Mouse (Mus musculus) MEL (cell line): ENCODE results near the gene Tmem256. TPM values are rescaled to one million over a fixed set of nuclear protein-coding genes. Genes with fewer than 3 reads are reported as not detected.

Experiments
- DNase-seq: peaks from one replicate; pipeline ENCODE4 v3.0.0; 2011; ENCODE audit warnings: low read depth, low spot score
- H3K27ac ChIP-seq: 2 replicates; pipeline ENCODE4 v1.5.1; 2012; ENCODE audit warnings: low read depth, mild to moderate bottlenecking, control low read depth, low read length, moderate library complexity; ENCODE audit not compliant: control insufficient read depth
- H3K27me3 ChIP-seq, 2 experiments: fragments of 150-350 bp in 1 of 2; sonication (generic) in 1 of 2; 2 replicates each; pipeline ENCODE4 v1.6.1; 2012; ENCODE audit warnings: low read length in 2 of 2, mild to moderate bottlenecking in 2 of 2, improper control_type of control experiment in 1 of 2, moderate library complexity in 1 of 2; ENCODE audit not compliant: insufficient read depth in 2 of 2, control insufficient read depth in 1 of 2
- H3K36me3 ChIP-seq, 2 experiments: 2 replicates each; pipeline ENCODE4 v1.6.1; 2012 to 2014; ENCODE audit warnings: low read length in 2 of 2, improper control_type of control experiment in 1 of 2, inconsistent platforms in 1 of 2, mild to moderate bottlenecking in 1 of 2; ENCODE audit not compliant: insufficient read depth in 2 of 2, control insufficient read depth in 1 of 2
- H3K4me1 ChIP-seq, 2 experiments: fragments of 150-350 bp in 1 of 2; sonication (generic) in 1 of 2; 2 replicates each; pipeline ENCODE4 v1.6.1; 2012; ENCODE audit warnings: low read length in 2 of 2, improper control_type of control experiment in 1 of 2, mild to moderate bottlenecking in 1 of 2; ENCODE audit not compliant: insufficient read depth in 2 of 2, control insufficient read depth in 1 of 2
- H3K4me3 ChIP-seq, 2 experiments: fragments of 150-350 bp in 1 of 2; sonication (generic) in 1 of 2; 2 replicates each; pipeline ENCODE4 v1.5.1; 2012; ENCODE audit warnings: low read depth in 2 of 2, low read length in 2 of 2, mild to moderate bottlenecking in 2 of 2, moderate library complexity in 2 of 2, control low read depth in 1 of 2, improper control_type of control experiment in 1 of 2; ENCODE audit not compliant: control insufficient read depth in 1 of 2, insufficient read depth in 1 of 2
- H3K79me2 ChIP-seq: 2 replicates; pipeline ENCODE4 v1.6.1; 2012; ENCODE audit warnings: mild to moderate bottlenecking, low read length, moderate library complexity; ENCODE audit not compliant: control insufficient read depth, poor library complexity, insufficient read depth
- H3K9ac ChIP-seq: 2 replicates; pipeline ENCODE4 v1.6.1; 2012; ENCODE audit warnings: low read depth, mild to moderate bottlenecking, control low read depth, low read length, moderate library complexity; ENCODE audit not compliant: control insufficient read depth, poor library complexity, severe bottlenecking
- H3K9me3 ChIP-seq: fragments of 150-350 bp; sonication (generic); replicated peaks from 2 replicates; pipeline ENCODE4 v1.6.1; 2012; ENCODE audit warnings: mild to moderate bottlenecking, low read length, improper control_type of control experiment, moderate library complexity; ENCODE audit not compliant: insufficient read depth
- CHD2 ChIP-seq: IDR thresholded peaks from 2 replicates; pipeline ENCODE4 v1.6.1; 2011; ENCODE audit warnings: low read length, improper control_type of control experiment
- CTCF ChIP-seq, 3 experiments: IDR thresholded peaks in 2 of 3; conservative IDR thresholded peaks in 1 of 3; 2 replicates each; pipeline ENCODE4 v1.5.1; 2011 to 2012; ENCODE audit warnings: low read length in 3 of 3, low read depth in 2 of 3, mild to moderate bottlenecking in 2 of 3, improper control_type of control experiment in 1 of 3, inconsistent platforms in 1 of 3, mixed read lengths in 1 of 3, moderate library complexity in 1 of 3; ENCODE audit not compliant: control insufficient read depth in 1 of 3, insufficient read depth in 1 of 3, poor library complexity in 1 of 3, severe bottlenecking in 1 of 3
- E2F4 ChIP-seq: IDR thresholded peaks from 2 replicates; pipeline ENCODE4 v1.6.1; 2011; ENCODE audit warnings: low read depth, low read length, improper control_type of control experiment, borderline replicate concordance
- ELF1 ChIP-seq: IDR thresholded peaks from 2 replicates; pipeline ENCODE4 v1.6.1; 2014; ENCODE audit warnings: low read depth, mild to moderate bottlenecking, inconsistent platforms, low read length, improper control_type of control experiment, moderate library complexity
- EP300 ChIP-seq, 2 experiments: IDR thresholded peaks; 2 replicates each; pipeline ENCODE4 v1.6.1; 2011; ENCODE audit warnings: improper control_type of control experiment in 2 of 2, low read length in 2 of 2, low read depth in 1 of 2, mild to moderate bottlenecking in 1 of 2
- ETS1 ChIP-seq: IDR thresholded peaks from 2 replicates; pipeline ENCODE4 v1.6.1; 2012; ENCODE audit warnings: low read depth, mild to moderate bottlenecking, inconsistent platforms, low read length, improper control_type of control experiment, moderate library complexity
- GABPA ChIP-seq: IDR thresholded peaks from 2 replicates; pipeline ENCODE4 v1.6.1; 2012; ENCODE audit warnings: low read depth, mild to moderate bottlenecking, inconsistent platforms, low read length, improper control_type of control experiment, moderate library complexity
- GATA1 ChIP-seq: IDR thresholded peaks from 2 replicates; pipeline ENCODE4 v1.6.1; 2011; ENCODE audit warnings: low read depth, low read length, improper control_type of control experiment
- HCFC1 ChIP-seq: IDR thresholded peaks from 2 replicates; pipeline ENCODE4 v1.6.1; 2012; ENCODE audit warnings: low read depth, mild to moderate bottlenecking, inconsistent platforms, low read length, improper control_type of control experiment, moderate library complexity
- JUND ChIP-seq: IDR thresholded peaks from 2 replicates; pipeline ENCODE4 v1.6.1; 2011; ENCODE audit warnings: low read depth, mild to moderate bottlenecking, improper control_type of control experiment, low read length
- KAT2A ChIP-seq: conservative IDR thresholded peaks from 2 replicates; pipeline ENCODE4 v1.6.1; 2012; ENCODE audit warnings: low read depth, low read length, improper control_type of control experiment, inconsistent platforms
- MAFK ChIP-seq: IDR thresholded peaks from 2 replicates; pipeline ENCODE4 v1.6.1; 2011; ENCODE audit warnings: low read depth, mild to moderate bottlenecking, low read length, improper control_type of control experiment, borderline replicate concordance
- MAX ChIP-seq: IDR thresholded peaks from 2 replicates; pipeline ENCODE4 v1.6.1; 2011; ENCODE audit warnings: low read length, improper control_type of control experiment
- MAZ ChIP-seq: IDR thresholded peaks from 2 replicates; pipeline ENCODE4 v1.6.1; 2012; ENCODE audit warnings: low read depth, mild to moderate bottlenecking, inconsistent platforms, low read length, improper control_type of control experiment
- MEF2A ChIP-seq: IDR thresholded peaks from 2 replicates; pipeline ENCODE4 v1.6.1; 2014; ENCODE audit warnings: low read depth, mild to moderate bottlenecking, inconsistent platforms, low read length, improper control_type of control experiment; ENCODE audit not compliant: poor library complexity, insufficient replicate concordance, severe bottlenecking; ENCODE audit errors: extremely low read depth
- MXI1 ChIP-seq: IDR thresholded peaks from 2 replicates; pipeline ENCODE4 v1.6.1; 2011; ENCODE audit warnings: mild to moderate bottlenecking, low read depth, low read length, improper control_type of control experiment
- MYB ChIP-seq: IDR thresholded peaks from 2 replicates; pipeline ENCODE4 v1.6.1; 2011; ENCODE audit warnings: mild to moderate bottlenecking, low read depth, low read length, improper control_type of control experiment
- MYC ChIP-seq: IDR thresholded peaks from 2 replicates; pipeline ENCODE4 v1.6.1; 2011; ENCODE audit warnings: low read depth, mild to moderate bottlenecking, low read length, improper control_type of control experiment, moderate library complexity
- NELFE ChIP-seq: IDR thresholded peaks from 2 replicates; pipeline ENCODE4 v1.6.1; 2011; ENCODE audit warnings: low read depth, low read length, improper control_type of control experiment
- NRF1 ChIP-seq: IDR thresholded peaks from 2 replicates; pipeline ENCODE4 v1.6.1; 2014; ENCODE audit warnings: low read depth, mild to moderate bottlenecking, inconsistent platforms, low read length, improper control_type of control experiment, moderate library complexity; ENCODE audit not compliant: poor library complexity, insufficient read depth, severe bottlenecking
- POLR2A ChIP-seq, 2 experiments: IDR thresholded peaks; 2 replicates each; pipeline ENCODE4 v1.6.1; 2011 to 2012; ENCODE audit warnings: low read length in 2 of 2, mild to moderate bottlenecking in 2 of 2, control low read depth in 1 of 2, improper control_type of control experiment in 1 of 2, low read depth in 1 of 2, moderate library complexity in 1 of 2; ENCODE audit not compliant: control insufficient read depth in 1 of 2, insufficient read depth in 1 of 2, poor library complexity in 1 of 2
- POLR2AphosphoS2 ChIP-seq: IDR thresholded peaks from 2 replicates; pipeline ENCODE4 v1.6.1; 2011; ENCODE audit warnings: low read length, improper control_type of control experiment
- RCOR1 ChIP-seq: IDR thresholded peaks from 2 replicates; pipeline ENCODE4 v1.6.1; 2012; ENCODE audit warnings: low read depth, mild to moderate bottlenecking, inconsistent platforms, low read length, improper control_type of control experiment
- SIN3A ChIP-seq: IDR thresholded peaks from 2 replicates; pipeline ENCODE4 v1.6.1; 2012; ENCODE audit warnings: low read length, improper control_type of control experiment, inconsistent platforms
- SMC3 ChIP-seq: IDR thresholded peaks from 2 replicates; pipeline ENCODE4 v1.6.1; 2011; ENCODE audit warnings: low read depth, low read length, improper control_type of control experiment
- TAL1 ChIP-seq: IDR thresholded peaks from 2 replicates; pipeline ENCODE4 v1.6.1; 2012; ENCODE audit warnings: mild to moderate bottlenecking, inconsistent platforms, low read length, moderate library complexity, mixed read lengths
- TCF12 ChIP-seq: IDR thresholded peaks from 2 replicates; pipeline ENCODE4 v1.6.1; 2014; ENCODE audit warnings: low read depth, mild to moderate bottlenecking, inconsistent platforms, low read length, improper control_type of control experiment, moderate library complexity
- UBTF ChIP-seq: IDR thresholded peaks from 2 replicates; pipeline ENCODE4 v1.6.1; 2012; ENCODE audit warnings: low read depth, mild to moderate bottlenecking, inconsistent platforms, low read length, improper control_type of control experiment, moderate library complexity, borderline replicate concordance; ENCODE audit not compliant: insufficient read depth
- USF1 ChIP-seq: IDR thresholded peaks from 2 replicates; pipeline ENCODE4 v1.6.1; 2014; ENCODE audit warnings: low read depth, mild to moderate bottlenecking, inconsistent platforms, low read length, improper control_type of control experiment, moderate library complexity
- ZC3H11A ChIP-seq: IDR thresholded peaks from 2 replicates; pipeline ENCODE4 v1.6.1; 2012; ENCODE audit warnings: low read depth, mild to moderate bottlenecking, inconsistent platforms, low read length, improper control_type of control experiment
- ZKSCAN1 ChIP-seq: IDR thresholded peaks from 2 replicates; pipeline ENCODE4 v1.6.1; 2012; ENCODE audit warnings: low read depth, mild to moderate bottlenecking, inconsistent platforms, low read length, improper control_type of control experiment, moderate library complexity
- ZMIZ1 ChIP-seq: IDR thresholded peaks from 2 replicates; pipeline ENCODE4 v1.6.1; 2012; ENCODE audit warnings: low read depth, mild to moderate bottlenecking, inconsistent platforms, low read length, improper control_type of control experiment, moderate library complexity
- polyA plus RNA-seq, 2 experiments: library from polyadenylated mRNA; stranded (reverse) in 1 of 2; unstranded in 1 of 2; fragments of >175 nt in 1 of 2; fragments of >200 nt in 1 of 2; gene quantifications; 2 replicates each; pipeline versions ENCODE4 v1.2.1 to v1.2.4; 2012; ENCODE audit warnings: low replicate concordance in 2 of 2, low read depth in 1 of 2; ENCODE audit not compliant: insufficient read length in 2 of 2, insufficient read depth in 1 of 2, missing spikeins in 1 of 2
- total RNA-seq: library from RNA; depleted of rRNA; stranded (reverse); fragments of 300-350 nt; gene quantifications from 2 replicates; pipeline ENCODE4 v1.2.3, GENCODE M21; 2012

Gene Tmem256
- total and polyA plus RNA-seq, 3 experiments, result 181 to 190 TPM; not detected in 1

DNA sequence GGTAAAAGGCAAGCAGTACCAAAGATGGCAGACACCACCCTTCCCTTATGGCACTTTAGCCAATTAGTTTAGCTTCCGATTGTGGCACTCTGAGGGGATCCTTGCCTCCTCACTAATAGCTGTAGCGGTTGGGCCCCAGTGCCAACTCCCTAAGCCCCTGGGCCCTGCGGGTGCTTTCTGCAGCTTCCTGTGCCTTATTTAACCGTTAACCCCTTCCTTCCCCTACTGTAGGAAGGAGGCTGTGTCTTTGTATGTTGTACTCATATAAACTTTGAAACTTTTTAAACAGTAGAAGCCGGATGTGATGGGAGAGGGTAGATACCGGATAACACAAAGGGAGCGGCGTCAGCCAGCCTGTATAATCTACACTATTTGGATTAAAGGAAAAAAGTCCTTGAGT lies 12.4 kb downstream of the Tmem256 start:
- DNase-seq, result no peak
- no peak for TF ChIP-seq SIN3A
- no peak for TF ChIP-seq TAL1
- no peak for TF ChIP-seq CHD2
- no peak for TF ChIP-seq NRF1
- TF ChIP-seq E2F4, result no peak
- no peak for TF ChIP-seq ETS1
- TF ChIP-seq ZKSCAN1, result no peak
- TF ChIP-seq MAFK, result no peak
- TF ChIP-seq EP300 (IDR thresholded peaks at IDR 0.05; ENCODE audit: low read depth in 1 of 2, low read length in 2 of 2), result no peak
- TF ChIP-seq MEF2A, result no peak
- no peak for TF ChIP-seq UBTF
- TF ChIP-seq POLR2A (IDR thresholded peaks at IDR 0.05; ENCODE audit: control insufficient read depth in 1 of 2, insufficient read depth in 1 of 2, low read depth in 1 of 2, low read length in 2 of 2, poor library complexity in 1 of 2), result no peak
- TF ChIP-seq JUND, result no peak
- TF ChIP-seq NELFE, result no peak
- no peak for TF ChIP-seq ZMIZ1
- TF ChIP-seq MAZ, result no peak
- no peak for TF ChIP-seq MYC
- TF ChIP-seq MYB, result no peak
- peaks cover 7 to 28% of the 10 kb centered on the region in 2 experiments; a peak in 3 of 4 replicates for H3K4me1 ChIP-seq
- H3K9me3 ChIP-seq, result no peaks in the 10 kb centered on the region
- H3K27ac ChIP-seq, result no peak overlapping the region
- H3K27me3 ChIP-seq, result no peaks in the 10 kb centered on the region
- H3K79me2 ChIP-seq, result peaks cover 3% of the 10 kb centered on the region; the same call in 1 of the 2 replicates
- no peak overlapping the region for H3K9ac ChIP-seq
- peaks cover 0 to 14% of the 10 kb centered on the region in 2 experiments; a peak in 2 of 4 replicates for H3K36me3 ChIP-seq
- H3K4me3 ChIP-seq, result no peak overlapping the region

DNA sequence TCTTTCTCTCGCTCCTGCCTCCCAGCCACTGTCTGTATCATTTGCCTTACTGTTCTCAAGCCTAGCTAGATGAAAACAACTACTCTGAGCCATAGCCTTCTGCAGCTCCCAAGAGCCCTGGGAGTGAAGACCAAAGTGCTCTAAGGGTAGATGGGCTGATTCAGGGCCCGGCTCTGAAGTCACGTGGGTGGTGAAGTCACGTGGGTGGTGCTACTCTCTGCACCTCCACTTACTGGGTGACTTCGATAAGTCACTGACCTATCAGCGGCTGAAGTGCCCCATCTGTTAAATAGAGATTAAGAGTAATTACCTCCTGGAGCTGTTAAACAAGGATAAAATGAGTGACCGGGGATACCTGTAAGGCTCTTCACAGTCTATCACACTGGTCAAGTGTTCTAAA lies 15.7 kb downstream of the Tmem256 start:
- peak; percentile 98 for DNase-seq
- H3K27me3 ChIP-seq, result no peaks in the 10 kb centered on the region
- H3K9me3 ChIP-seq, result no peaks in the 10 kb centered on the region
- no peaks in the 10 kb centered on the region for H3K79me2 ChIP-seq
- peaks cover 0 to 12% of the 10 kb centered on the region in 2 experiments; a peak in 2 of 4 replicates for H3K36me3 ChIP-seq
- peak overlapping the region; percentile 38 for H3K9ac ChIP-seq
- H3K27ac ChIP-seq, result peak overlapping the region; percentile 75
- H3K4me3 ChIP-seq, result peak overlapping the region; percentile 21 to 42
- H3K4me1 ChIP-seq, result peaks cover 7 to 21% of the 10 kb centered on the region in 2 experiments; a peak in 3 of 4 replicates
- TF ChIP-seq ZC3H11A (no peak), POLR2AphosphoS2 (peak; percentile 96), KAT2A (no peak), ZMIZ1 (peak; percentile 75), POLR2A (IDR thresholded peaks at IDR 0.05; ENCODE audit: control insufficient read depth in 1 of 2, insufficient read depth in 1 of 2, low read depth in 1 of 2, low read length in 2 of 2, poor library complexity in 1 of 2) (peak; percentile 41 to 86; a peak in 2 of 4 replicates), USF1 (peak; percentile 100), NELFE (peak; percentile 83), MXI1 (peak; percentile 83), CTCF (IDR thresholded peaks at IDR 0.05 in 2 of 3, conservative IDR thresholded peaks at IDR 0.05 in 1 of 3; ENCODE audit: control insufficient read depth in 1 of 3, insufficient read depth in 1 of 3, low read depth in 2 of 3, low read length in 3 of 3, poor library complexity in 1 of 3, severe bottlenecking in 1 of 3) (no peak), E2F4 (no peak), ZKSCAN1 (no peak), TCF12 (peak; percentile 99), TAL1 (peak; percentile 98), GATA1 (peak; percentile 98), SIN3A (peak; percentile 78), MEF2A (no peak), EP300 (IDR thresholded peaks at IDR 0.05; ENCODE audit: low read depth in 1 of 2, low read length in 2 of 2) (peak; percentile 82 to 95), RCOR1 (peak; percentile 48), GABPA (no peak), MAX (peak; percentile 100), ELF1 (no peak), HCFC1 (peak; percentile 73), SMC3 (no peak)
